Mouse (Mus musculus): ENCODE measurements around the gene Gm10663. TPM values are rescaled to one million over a fixed set of nuclear protein-coding genes. Genes with fewer than 3 reads are reported as not detected.
A peak's percentile ranks its signal among the peaks of the same experiment; 100 is the strongest.

Gm10663 gene
- polyA plus RNA-seq, 1 experiment from 2014 or later: not detected

DNA sequence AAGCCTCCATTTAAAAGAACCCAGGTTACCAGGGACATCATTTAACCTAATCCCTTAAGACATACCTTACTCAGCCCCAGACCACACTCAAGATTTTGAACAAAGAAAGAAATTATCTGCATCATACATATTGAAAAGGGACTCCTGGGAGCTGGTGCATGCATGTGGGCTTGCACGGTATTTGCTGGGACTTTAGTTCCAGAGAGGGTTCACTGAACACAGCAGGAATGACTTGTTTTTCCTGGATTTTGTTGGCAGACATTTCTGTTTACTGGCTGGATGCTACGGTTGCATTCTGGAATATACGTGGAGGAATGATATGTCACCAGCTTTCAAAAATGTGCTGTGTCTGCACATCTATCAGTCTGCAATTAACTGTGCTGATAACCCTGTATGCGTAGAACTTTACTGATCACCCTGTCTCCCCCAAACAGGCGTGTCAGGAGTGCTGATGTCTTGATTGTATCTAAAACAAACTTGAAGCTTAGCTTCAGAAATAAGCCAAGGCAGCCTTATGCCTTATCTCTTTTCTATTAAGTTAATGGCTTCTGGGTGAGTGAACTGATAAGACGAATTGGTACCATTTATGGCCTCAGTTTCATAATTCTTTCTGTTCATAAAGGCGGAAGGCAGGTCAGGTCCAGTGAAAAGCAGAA lies 23.1 kb downstream of the Gm10663 start:
- Histone ChIP-seq H3K9me3 (no peaks in the 10 kb centered on the region), H3K27me3 (ENCODE audit: poor library complexity, severe bottlenecking) (no peaks in the 10 kb centered on the region), H3K27ac (no peak overlapping the region), H3K4me3 (no peak overlapping the region), H3K36me3 (replicated peaks) (no peaks in the 10 kb centered on the region), H3K4me1 (no peaks in the 10 kb centered on the region)
- WGBS: 89% methylated on average over 7 of the region's 7 CpGs
- DNase-seq (ENCODE audit: extremely low spot score, low spot score): no peak

DNA sequence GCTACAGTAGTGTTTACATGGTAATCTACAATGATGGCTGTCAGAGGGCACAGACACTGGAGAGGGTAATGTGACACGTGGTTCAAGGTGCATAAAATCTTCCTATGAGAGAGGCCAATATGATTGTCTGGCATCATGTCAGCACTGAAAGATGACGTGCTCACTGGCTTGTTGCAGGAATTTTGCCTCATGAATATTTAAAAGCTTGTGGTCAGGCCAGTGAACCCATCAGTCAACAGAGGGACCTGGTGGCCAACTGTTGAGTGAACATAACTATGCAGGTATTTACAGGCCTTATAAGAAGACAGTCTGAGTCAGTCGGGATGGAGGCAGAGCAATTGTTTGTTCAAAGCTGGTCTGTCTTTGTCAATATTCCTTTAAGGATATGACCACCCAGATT lies 24.9 kb downstream of the Gm10663 start:
- no peak for DNase-seq (ENCODE audit: extremely low spot score, low spot score)
- no peak overlapping the region for H3K27ac ChIP-seq
- H3K27me3 ChIP-seq (ENCODE audit: poor library complexity, severe bottlenecking): no peaks in the 10 kb centered on the region
- H3K9me3 ChIP-seq: no peaks in the 10 kb centered on the region
- no peaks in the 10 kb centered on the region for H3K4me1 ChIP-seq
- H3K36me3 ChIP-seq (replicated peaks): no peaks in the 10 kb centered on the region
- 81% methylated on average over 3 of the region's 3 CpGs for WGBS
- H3K4me3 ChIP-seq: no peak overlapping the region

GRCm38 (mm10) chr8:65103632-65104031 lies 28.8 kb downstream of the Gm10663 start:
- Histone ChIP-seq H3K4me3 (no peak overlapping the region), H3K4me1 (no peaks in the 10 kb centered on the region), H3K27ac (no peak overlapping the region), H3K36me3 (replicated peaks) (no peaks in the 10 kb centered on the region), H3K27me3 (ENCODE audit: poor library complexity, severe bottlenecking) (no peaks in the 10 kb centered on the region), H3K9me3 (no peaks in the 10 kb centered on the region)
- 90% methylated on average over 7 of the region's 7 CpGs for WGBS
- no peak for DNase-seq (ENCODE audit: extremely low spot score, low spot score)

GRCm38 (mm10) chr8:65104041-65104440 lies 29.2 kb downstream of the Gm10663 start:
- H3K27me3 ChIP-seq (ENCODE audit: poor library complexity, severe bottlenecking): no peaks in the 10 kb centered on the region
- H3K4me1 ChIP-seq: no peaks in the 10 kb centered on the region
- no peak for DNase-seq (ENCODE audit: extremely low spot score, low spot score)
- WGBS: 78% methylated on average over 4 of the region's 4 CpGs
- H3K9me3 ChIP-seq: no peaks in the 10 kb centered on the region
- H3K27ac ChIP-seq: no peak overlapping the region
- H3K4me3 ChIP-seq: no peak overlapping the region
- H3K36me3 ChIP-seq (replicated peaks): no peaks in the 10 kb centered on the region

GRCm38 (mm10) chr8:65107936-65108718 lies 33.3 kb downstream of the Gm10663 start:
- H3K27ac ChIP-seq: no peak overlapping the region
- DNase-seq (ENCODE audit: extremely low spot score, low spot score): no peak
- no peaks in the 10 kb centered on the region for H3K4me1 ChIP-seq
- 96% methylated on average over 25 of the region's 25 CpGs for WGBS
- H3K9me3 ChIP-seq: no peaks in the 10 kb centered on the region
- no peak overlapping the region for H3K4me3 ChIP-seq
- H3K27me3 ChIP-seq (ENCODE audit: poor library complexity, severe bottlenecking): no peaks in the 10 kb centered on the region
- H3K36me3 ChIP-seq (replicated peaks): no peaks in the 10 kb centered on the region

- H3K36me3 ChIP-seq (replicated peaks): no peaks in the 10 kb centered on the region
- no peaks in the 10 kb centered on the region for H3K27me3 ChIP-seq (ENCODE audit: poor library complexity, severe bottlenecking)
- H3K27ac ChIP-seq: no peak overlapping the region
- H3K4me3 ChIP-seq: no peak overlapping the region
- H3K4me1 ChIP-seq: no peaks in the 10 kb centered on the region
- WGBS: 75% methylated on average over 6 of the region's 6 CpGs
- no peak for DNase-seq (ENCODE audit: extremely low spot score, low spot score)
- H3K9me3 ChIP-seq: no peaks in the 10 kb centered on the region
Observed at GRCm38 (mm10) chr8:65108936-65109335, 34.1 kb downstream of the Gm10663 start.

DNA sequence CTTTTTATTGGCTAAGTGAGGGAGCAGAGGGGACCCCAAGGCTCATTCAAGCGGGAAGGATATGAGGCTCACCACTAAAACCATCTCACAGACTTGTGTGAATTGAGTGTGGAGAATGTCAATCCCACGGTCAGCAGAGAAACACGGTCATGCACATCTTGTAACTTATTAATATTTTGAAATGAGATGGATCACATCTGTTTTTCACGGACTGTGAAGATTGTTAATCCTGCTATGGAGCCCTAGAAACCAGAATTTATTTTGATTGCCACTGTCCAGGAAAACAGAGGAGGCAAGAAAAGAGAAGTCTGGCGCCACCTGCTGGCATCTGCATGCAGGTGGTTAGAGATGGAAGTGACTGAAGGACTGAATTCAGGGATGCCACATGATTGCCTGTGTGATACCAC lies 35.5 kb downstream of the Gm10663 start:
- DNase-seq (ENCODE audit: extremely low spot score, low spot score): peak; percentile 60
- H3K4me1 ChIP-seq: no peaks in the 10 kb centered on the region
- H3K4me3 ChIP-seq: no peak overlapping the region
- H3K27ac ChIP-seq: no peak overlapping the region
- WGBS: 47% methylated on average over 5 of the region's 5 CpGs
- H3K27me3 ChIP-seq (ENCODE audit: poor library complexity, severe bottlenecking): no peaks in the 10 kb centered on the region
- no peaks in the 10 kb centered on the region for H3K36me3 ChIP-seq (replicated peaks)
- no peaks in the 10 kb centered on the region for H3K9me3 ChIP-seq

DNA sequence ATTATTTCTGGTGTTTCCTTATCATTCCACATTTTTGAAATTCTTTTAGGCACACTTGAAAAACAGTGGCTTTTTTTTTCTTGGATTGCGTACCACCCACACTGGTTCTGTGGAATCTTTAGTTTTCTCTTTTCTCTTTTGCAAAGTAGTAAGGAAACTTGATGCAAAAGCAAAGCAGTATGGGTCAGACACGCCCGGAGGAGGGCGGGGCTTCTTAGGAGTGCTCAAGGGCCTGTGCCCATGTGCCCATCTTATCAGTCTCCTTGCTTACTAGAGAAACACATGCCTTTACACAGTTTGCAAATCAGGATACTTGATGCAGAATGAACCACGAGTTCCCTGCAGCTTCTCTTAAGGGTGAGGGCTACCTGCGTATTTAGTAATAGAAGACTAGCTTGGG lies 37.3 kb downstream of the Gm10663 start:
- DNase-seq (ENCODE audit: extremely low spot score, low spot score): no peak
- H3K27ac ChIP-seq: no peak overlapping the region
- no peak overlapping the region for H3K4me3 ChIP-seq
- no peaks in the 10 kb centered on the region for H3K9me3 ChIP-seq
- 85% methylated on average over 6 of the region's 6 CpGs for WGBS
- H3K36me3 ChIP-seq (replicated peaks): no peaks in the 10 kb centered on the region
- no peaks in the 10 kb centered on the region for H3K27me3 ChIP-seq (ENCODE audit: poor library complexity, severe bottlenecking)
- no peaks in the 10 kb centered on the region for H3K4me1 ChIP-seq

GRCm38 (mm10) chr8:65126014-65126413 lies 51.2 kb downstream of the Gm10663 start:
- H3K27me3 ChIP-seq (ENCODE audit: poor library complexity, severe bottlenecking): no peaks in the 10 kb centered on the region
- H3K36me3 ChIP-seq (replicated peaks): no peaks in the 10 kb centered on the region
- H3K27ac ChIP-seq: no peak overlapping the region
- no peak overlapping the region for H3K4me3 ChIP-seq
- H3K4me1 ChIP-seq: no peaks in the 10 kb centered on the region
- no peak for DNase-seq (ENCODE audit: extremely low spot score, low spot score)
- H3K9me3 ChIP-seq: no peaks in the 10 kb centered on the region
- WGBS: 86% methylated on average over 1 of the region's 1 CpGs

DNA sequence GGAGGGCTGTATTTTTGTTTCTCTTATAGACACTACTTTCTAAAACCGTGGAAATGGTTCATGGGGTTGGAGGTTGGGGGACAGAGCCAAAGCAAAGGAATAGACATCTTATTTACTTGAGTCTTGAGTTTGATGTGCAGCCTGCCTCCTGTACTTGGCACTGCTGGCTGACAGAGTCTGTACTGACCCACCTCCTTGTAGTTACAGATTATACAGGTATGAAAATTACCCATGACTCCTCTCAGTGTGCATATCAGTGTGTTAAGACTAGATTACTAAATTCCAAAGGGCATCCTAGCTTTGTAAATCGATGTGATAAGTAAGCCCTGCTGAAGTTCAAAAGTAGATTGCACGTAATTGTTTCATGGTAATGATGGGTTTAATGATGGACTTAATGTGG lies 51.6 kb downstream of the Gm10663 start:
- Histone ChIP-seq H3K4me1 (no peaks in the 10 kb centered on the region), H3K9me3 (no peaks in the 10 kb centered on the region), H3K4me3 (no peak overlapping the region), H3K27me3 (ENCODE audit: poor library complexity, severe bottlenecking) (no peaks in the 10 kb centered on the region), H3K36me3 (replicated peaks) (no peaks in the 10 kb centered on the region), H3K27ac (no peak overlapping the region)
- DNase-seq (ENCODE audit: extremely low spot score, low spot score): no peak
- 86% methylated on average over 3 of the region's 3 CpGs for WGBS

Small RNA genes within 50 kb of the gene (microRNA-seq; reads per million reads assigned to microRNA genes)
- gene Gm24333: not detected

Other genes with a start within 250 kb of the Gm10663 start
- gene Klhl2, start 225.0 kb upstream of the Gm10663 start, polyA plus RNA-seq (2016; fragmentation: Nextera tagmentation; extraction: Ambion mirVana): 7.0 and 8.5 TPM in 2 replicates
- gene Tmem192, start 127.8 kb upstream of the Gm10663 start, polyA plus RNA-seq (2016; fragmentation: Nextera tagmentation; extraction: Ambion mirVana): 18.0 and 19.7 TPM in 2 replicates
- not detected in 2 replicates for gene Trim75, start 87.2 kb upstream of the Gm10663 start, polyA plus RNA-seq (2016; fragmentation: Nextera tagmentation; extraction: Ambion mirVana)
- 0.07 TPM in 1 of 2 replicates, not detected in the other for gene Trim61, start 56.5 kb upstream of the Gm10663 start, polyA plus RNA-seq (2016; fragmentation: Nextera tagmentation; extraction: Ambion mirVana)
- gene Trim60, start 56.4 kb upstream of the Gm10663 start, polyA plus RNA-seq (2016; fragmentation: Nextera tagmentation; extraction: Ambion mirVana): not detected in 2 replicates
- 2.7 and 3.1 TPM in 2 replicates for gene Apela, start 37.7 kb upstream of the Gm10663 start, polyA plus RNA-seq (2016; fragmentation: Nextera tagmentation; extraction: Ambion mirVana)
- not detected in 2 replicates for gene BC030870, start 54.5 kb downstream of the Gm10663 start, polyA plus RNA-seq (2016; fragmentation: Nextera tagmentation; extraction: Ambion mirVana)